ENCODE assay signal across 10 mouse cellular contexts in the genomic region with DNA sequence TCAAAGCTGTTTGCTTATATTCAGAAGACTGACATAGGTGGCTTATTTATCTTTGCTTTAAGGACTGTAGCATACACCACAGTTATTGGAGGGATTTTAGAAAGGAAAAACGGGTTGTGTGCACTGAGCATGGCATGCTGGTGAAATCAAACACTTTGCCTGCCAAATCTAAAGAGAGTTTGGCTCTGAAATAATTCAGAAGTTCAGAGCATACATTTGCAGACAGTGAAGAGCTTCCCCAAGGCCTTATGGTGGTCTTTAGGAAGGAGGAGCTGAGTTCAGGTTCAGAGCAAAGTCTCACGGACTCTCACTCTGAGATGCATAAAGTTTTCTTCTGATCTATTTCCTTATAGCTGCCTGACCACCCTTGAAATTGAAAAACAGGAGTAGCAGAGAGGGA. TPM values are rescaled to one million over a fixed set of nuclear protein-coding genes. Genes with fewer than 3 reads are reported as not detected.
A peak's percentile ranks its signal among the peaks of the same experiment; 100 is the strongest.
DNase-seq lines count a peak whose midpoint lies in the region; ATAC-seq and TF ChIP-seq lines count a peak whose summit lies in the region.
"Had no signal": no experiment of that assay in that cellular context is flagged by ENCODE, and none has a peak within 500 bp of the region (broad histone marks: within the 10 kb centered on the region; RNA-seq: fewer than 3 reads in every experiment).

A gene (plus strand): TSS at position 301 of the 400 bp plus-strand sequence.

- peak within 1 kb of the TSS; percentile 75 for H3K9ac ChIP-seq in hindbrain, embryonic 11.5 days (ENCODE audit: low read depth, low read length)
- H3K9ac ChIP-seq in limb, embryonic 14.5 days (ENCODE audit: low read depth, low read length, severe bottlenecking) = peak within 1 kb of the TSS; percentile 68

- H3K4me2 ChIP-seq in hindbrain, embryonic 11.5 days (replicated peaks; ENCODE audit: low read depth, low read length) = peak within 1 kb of the TSS; percentile 93
- peak within 1 kb of the TSS; percentile 98 for H3K4me2 ChIP-seq in limb, embryonic 14.5 days (replicated peaks; ENCODE audit: low read depth, low read length, severe bottlenecking)

- TF ChIP-seq CTCF in E14TG2a.4 (conservative IDR thresholded peaks at IDR 0.05; ENCODE audit: low read length) = no peak

- WGBS in heart, embryonic 10.5 days = 42% methylated on average over 2 of the region's 2 CpGs
- WGBS in hindbrain, embryonic 11.5 days = 43% methylated on average over 2 of the region's 2 CpGs
- WGBS in limb, embryonic 14.5 days = 40% methylated on average over 2 of the region's 2 CpGs

- peaks cover 13% of the 10 kb centered on the region; the same call in 1 of the 2 replicates for H3K27me3 ChIP-seq in heart, embryonic 10.5 days (ENCODE audit: insufficient read depth, poor library complexity, severe bottlenecking)
- H3K27me3 ChIP-seq in E14TG2a.4 (ENCODE audit: insufficient read depth, low read length) = peaks cover 34% of the 10 kb centered on the region
- H3K27me3 ChIP-seq in hindbrain, embryonic 11.5 days (ENCODE audit: control insufficient read depth, insufficient read depth, low read length) = no peaks in the 10 kb centered on the region
- H3K27me3 ChIP-seq in limb, embryonic 14.5 days (ENCODE audit: control insufficient read depth, insufficient read depth, low read length) = no peaks in the 10 kb centered on the region

- no peak for DNase-seq in heart, embryonic 10.5 days (ENCODE audit: low spot score)
- no peak for DNase-seq in heart, postnatal 10 days
- no peak for DNase-seq in hindbrain, embryonic 11.5 days (ENCODE audit: low spot score)
- DNase-seq in limb, embryonic 14.5 days (ENCODE audit: low spot score) = no peak
- no peak for DNase-seq in testis, postnatal 14 days (ENCODE audit: low spot score)
- DNase-seq in adipocyte (ENCODE audit: low spot score) = no peak
- no peak for DNase-seq in MN1 (ENCODE audit: low spot score)

- no peaks in the 10 kb centered on the region for H3K36me3 ChIP-seq in heart, embryonic 10.5 days
- no peaks in the 10 kb centered on the region for H3K36me3 ChIP-seq in E14TG2a.4 (ENCODE audit: insufficient read depth, low read length)
- H3K36me3 ChIP-seq in hindbrain, embryonic 11.5 days (ENCODE audit: control insufficient read depth, insufficient read depth, low read length) = no peaks in the 10 kb centered on the region
- H3K36me3 ChIP-seq in limb, embryonic 14.5 days (ENCODE audit: control insufficient read depth, insufficient read depth, low read length) = no peaks in the 10 kb centered on the region

- TF ChIP-seq POLR2A in limb, embryonic 14.5 days (IDR thresholded peaks at IDR 0.05; ENCODE audit: borderline replicate concordance, extremely low read depth, insufficient read depth, insufficient read length) = no peak

- H3K9me3 ChIP-seq in heart, embryonic 10.5 days = no peaks in the 10 kb centered on the region
- H3K9me3 ChIP-seq in E14TG2a.4 (ENCODE audit: low read length) = no peaks in the 10 kb centered on the region
- no peaks in the 10 kb centered on the region for H3K9me3 ChIP-seq in hindbrain, embryonic 11.5 days (ENCODE audit: control insufficient read depth, low read length)
- H3K9me3 ChIP-seq in limb, embryonic 14.5 days (ENCODE audit: control insufficient read depth, low read length) = no peaks in the 10 kb centered on the region

- 0 out of 2 replicates have a peak within 1 kb of the TSS, but pooled peaks have one; percentile 59 for H3K27ac ChIP-seq in heart, embryonic 10.5 days
- H3K27ac ChIP-seq in hindbrain, embryonic 11.5 days (ENCODE audit: low read depth, low read length) = 0 out of 2 replicates have a peak within 1 kb of the TSS, but pooled peaks have one; percentile 42
- no peak within 1 kb of the TSS for H3K27ac ChIP-seq in limb, embryonic 14.5 days (replicated peaks; ENCODE audit: low read depth, low read length)

- H3K4me1 ChIP-seq in heart, embryonic 10.5 days = no peaks in the 10 kb centered on the region
- H3K4me1 ChIP-seq in E14TG2a.4 (replicated peaks; ENCODE audit: low read depth, low read length) = peaks cover 8% of the 10 kb centered on the region
- no peaks in the 10 kb centered on the region for H3K4me1 ChIP-seq in hindbrain, embryonic 11.5 days (replicated peaks; ENCODE audit: control insufficient read depth, insufficient read depth, low read length)
- no peaks in the 10 kb centered on the region for H3K4me1 ChIP-seq in limb, embryonic 14.5 days (ENCODE audit: control insufficient read depth, insufficient read depth, low read length)

- no peak for ATAC-seq in hindbrain, embryonic 11.5 days (ENCODE audit: low FRiP score)
- ATAC-seq in limb, embryonic 14.5 days (ENCODE audit: low FRiP score, low read depth) = no peak

- H3K4me3 ChIP-seq in heart, embryonic 10.5 days = peak within 1 kb of the TSS; percentile 68
- peak within 1 kb of the TSS; percentile 74 for H3K4me3 ChIP-seq in E14TG2a.4 (replicated peaks; ENCODE audit: low read length)
- H3K4me3 ChIP-seq in hindbrain, embryonic 11.5 days (ENCODE audit: low read depth, low read length) = peak within 1 kb of the TSS; percentile 64
- H3K4me3 ChIP-seq in limb, embryonic 14.5 days (replicated peaks; ENCODE audit: low read length) = peak within 1 kb of the TSS; percentile 61

- intact Hi-C loops in heart, postnatal 10 days (cut with DNase I) = no loop called here

RNA-seq across cellular contexts. Expression of the gene that starts here (rescaled TPM):
- polyA plus RNA-seq in heart, embryonic 10.5 days (2016; fragmentation: Nextera tagmentation; extraction: Ambion mirVana) = 1.1 and 2.7 TPM in 2 replicates
- total RNA-seq in heart, postnatal 10 days (2021) = under 1 TPM; 0.12 TPM
- polyA plus RNA-seq in hindbrain, embryonic 11.5 days (2014; fragmentation: Nextera tagmentation; extraction: Ambion mirVana) = 18.1 and 20.8 TPM in 2 replicates
- polyA plus RNA-seq in limb, embryonic 14.5 days (2012; rRNA removed) = 7.2 and 7.4 TPM in 2 replicates
- polyA plus RNA-seq in limb, embryonic 14.5 days (2014; fragmentation: Nextera tagmentation; extraction: Ambion mirVana) = 12.7 and 12.8 TPM in 2 replicates
- polyA plus RNA-seq: C2C12; liver, adult 2 months had no signal
